Mouse (Mus musculus) liver (tissue): ENCODE results near the gene Gpr33.

Experiments used
- DNase-seq: peaks from one replicate; pipeline ENCODE4 v3.0.0-alpha.2; 2020; ENCODE audit warnings: mixed read lengths

The Gpr33 gene

GRCm38 (mm10) chr12:51985163-51985748 lies 42.6 kb downstream of the Gpr33 start:
- DNase-seq: no peak

GRCm38 (mm10) chr12:51983625-51984024 lies 44.2 kb downstream of the Gpr33 start:
- no peak for DNase-seq

GRCm38 (mm10) chr12:51976531-51976930 lies 51.3 kb downstream of the Gpr33 start:
- DNase-seq: no peak

GRCm38 (mm10) chr12:51974381-51974780 lies 53.5 kb downstream of the Gpr33 start:
- no peak for DNase-seq
